Mouse (Mus musculus): ENCODE results near the gene Kalrn. TPM values are rescaled to one million over a fixed set of nuclear protein-coding genes. Genes with fewer than 3 reads are reported as not detected.

Kalrn gene
- polyA plus RNA-seq, 1 experiment, result 0.15 TPM

GRCm38 (mm10) chr16:34135074-34135473, 438.3 kb downstream of the Kalrn start:
- H3K4me1 ChIP-seq (ENCODE audit: control insufficient read depth), result no peaks in the 10 kb centered on the region
- H3K9me3 ChIP-seq (ENCODE audit: control insufficient read depth, low read length), result no peaks in the 10 kb centered on the region
- no peak for TF ChIP-seq GATA1 (IDR thresholded peaks at IDR 0.05; ENCODE audit: low read length)
- no peak for TF ChIP-seq TAL1 (IDR thresholded peaks at IDR 0.05; ENCODE audit: low read length)
- no peak overlapping the region for H3K4me3 ChIP-seq (replicated peaks)
- no peaks in the 10 kb centered on the region for H3K27me3 ChIP-seq (ENCODE audit: control insufficient read depth)
- H3K36me3 ChIP-seq (ENCODE audit: control insufficient read depth), result no peaks in the 10 kb centered on the region

- H3K36me3 ChIP-seq (ENCODE audit: control insufficient read depth), result no peaks in the 10 kb centered on the region
- TF ChIP-seq GATA1 (IDR thresholded peaks at IDR 0.05; ENCODE audit: low read length) (no peak), TAL1 (IDR thresholded peaks at IDR 0.05; ENCODE audit: low read length) (no peak)
- no peak overlapping the region for H3K4me3 ChIP-seq (replicated peaks)
- no peaks in the 10 kb centered on the region for H3K27me3 ChIP-seq (ENCODE audit: control insufficient read depth)
- H3K9me3 ChIP-seq (ENCODE audit: control insufficient read depth, low read length), result no peaks in the 10 kb centered on the region
- no peaks in the 10 kb centered on the region for H3K4me1 ChIP-seq (ENCODE audit: control insufficient read depth)
These were observed 438.7 kb downstream of the Kalrn start for GRCm38 (mm10) chr16:34134628-34135027.

- Histone ChIP-seq H3K36me3 (ENCODE audit: control insufficient read depth) (no peaks in the 10 kb centered on the region), H3K4me3 (replicated peaks) (no peak overlapping the region), H3K9me3 (ENCODE audit: control insufficient read depth, low read length) (no peaks in the 10 kb centered on the region), H3K27me3 (ENCODE audit: control insufficient read depth) (no peaks in the 10 kb centered on the region), H3K4me1 (ENCODE audit: control insufficient read depth) (no peaks in the 10 kb centered on the region)
- TF ChIP-seq TAL1 (IDR thresholded peaks at IDR 0.05; ENCODE audit: low read length) (no peak), GATA1 (IDR thresholded peaks at IDR 0.05; ENCODE audit: low read length) (no peak)
These were observed 447.7 kb downstream of the Kalrn start for GRCm38 (mm10) chr16:34125595-34125994.

- H3K4me1 ChIP-seq (ENCODE audit: control insufficient read depth), result no peaks in the 10 kb centered on the region
- TF ChIP-seq GATA1 (IDR thresholded peaks at IDR 0.05; ENCODE audit: low read length), result no peak
- no peak for TF ChIP-seq TAL1 (IDR thresholded peaks at IDR 0.05; ENCODE audit: low read length)
- no peaks in the 10 kb centered on the region for H3K9me3 ChIP-seq (ENCODE audit: control insufficient read depth, low read length)
- no peaks in the 10 kb centered on the region; the same call in 1 of the 2 replicates for H3K27me3 ChIP-seq (ENCODE audit: control insufficient read depth)
- H3K36me3 ChIP-seq (ENCODE audit: control insufficient read depth), result no peaks in the 10 kb centered on the region
- no peak overlapping the region for H3K4me3 ChIP-seq (replicated peaks)
These were observed 450.8 kb downstream of the Kalrn start for GRCm38 (mm10) chr16:34122486-34122885.

GRCm38 (mm10) chr16:34121288-34121687, 452.0 kb downstream of the Kalrn start:
- Histone ChIP-seq H3K4me3 (replicated peaks) (no peak overlapping the region), H3K27me3 (ENCODE audit: control insufficient read depth) (no peaks in the 10 kb centered on the region; the same call in 1 of the 2 replicates), H3K9me3 (ENCODE audit: control insufficient read depth, low read length) (no peaks in the 10 kb centered on the region), H3K4me1 (ENCODE audit: control insufficient read depth) (no peaks in the 10 kb centered on the region), H3K36me3 (ENCODE audit: control insufficient read depth) (no peaks in the 10 kb centered on the region)
- TF ChIP-seq GATA1 (IDR thresholded peaks at IDR 0.05; ENCODE audit: low read length), result no peak
- no peak for TF ChIP-seq TAL1 (IDR thresholded peaks at IDR 0.05; ENCODE audit: low read length)

DNA sequence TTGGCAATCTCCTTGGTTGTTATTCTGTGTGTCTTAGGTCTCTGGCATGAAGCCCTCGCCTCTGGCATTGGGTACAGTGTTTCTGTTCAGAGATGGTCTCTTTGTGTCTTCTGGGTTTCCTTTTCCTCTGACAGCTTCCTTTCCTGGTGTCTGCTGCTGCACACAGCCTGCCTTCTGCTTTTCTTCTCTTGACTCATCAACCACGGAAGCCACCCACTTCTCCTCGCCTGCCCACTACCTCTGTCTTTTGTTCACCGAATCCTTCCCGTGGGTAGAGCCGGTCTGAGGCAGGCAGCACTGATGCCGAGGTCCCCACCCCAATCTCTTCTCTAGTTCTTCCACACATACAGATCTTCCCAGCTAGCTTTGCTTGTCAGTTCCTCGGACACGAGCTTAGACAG, 452.5 kb downstream of the Kalrn start:
- no peak for TF ChIP-seq GATA1 (IDR thresholded peaks at IDR 0.05; ENCODE audit: low read length)
- TF ChIP-seq TAL1 (IDR thresholded peaks at IDR 0.05; ENCODE audit: low read length), result no peak
- Histone ChIP-seq H3K9me3 (ENCODE audit: control insufficient read depth, low read length) (no peaks in the 10 kb centered on the region), H3K4me3 (replicated peaks) (no peak overlapping the region), H3K27me3 (ENCODE audit: control insufficient read depth) (no peaks in the 10 kb centered on the region; the same call in 1 of the 2 replicates), H3K36me3 (ENCODE audit: control insufficient read depth) (no peaks in the 10 kb centered on the region), H3K4me1 (ENCODE audit: control insufficient read depth) (no peaks in the 10 kb centered on the region)

DNA sequence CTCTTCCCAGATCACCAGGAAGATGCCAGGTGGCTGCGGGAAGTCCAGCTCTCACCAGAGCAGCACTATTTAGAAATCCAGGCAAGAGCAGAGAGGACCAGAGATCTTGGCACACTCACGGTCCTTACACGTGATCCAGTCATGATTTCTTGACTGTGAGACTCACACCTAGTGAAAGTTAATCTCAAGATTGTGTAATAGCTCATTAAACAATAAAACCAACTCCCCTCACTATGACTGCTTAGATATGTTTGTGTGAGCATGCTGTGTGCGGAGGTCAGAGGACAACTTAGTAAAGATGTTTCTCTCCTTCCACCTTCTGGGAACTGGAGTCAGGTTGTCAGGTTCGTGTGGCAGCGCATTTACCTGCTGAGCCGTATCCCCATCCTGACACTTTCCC, 453.5 kb downstream of the Kalrn start:
- no peak for TF ChIP-seq GATA1 (IDR thresholded peaks at IDR 0.05; ENCODE audit: low read length)
- TF ChIP-seq TAL1 (IDR thresholded peaks at IDR 0.05; ENCODE audit: low read length), result no peak
- no peaks in the 10 kb centered on the region for H3K36me3 ChIP-seq (ENCODE audit: control insufficient read depth)
- H3K27me3 ChIP-seq (ENCODE audit: control insufficient read depth), result no peaks in the 10 kb centered on the region; the same call in 1 of the 2 replicates
- H3K4me3 ChIP-seq (replicated peaks), result no peak overlapping the region
- H3K9me3 ChIP-seq (ENCODE audit: control insufficient read depth, low read length), result no peaks in the 10 kb centered on the region
- H3K4me1 ChIP-seq (ENCODE audit: control insufficient read depth), result no peaks in the 10 kb centered on the region

DNA sequence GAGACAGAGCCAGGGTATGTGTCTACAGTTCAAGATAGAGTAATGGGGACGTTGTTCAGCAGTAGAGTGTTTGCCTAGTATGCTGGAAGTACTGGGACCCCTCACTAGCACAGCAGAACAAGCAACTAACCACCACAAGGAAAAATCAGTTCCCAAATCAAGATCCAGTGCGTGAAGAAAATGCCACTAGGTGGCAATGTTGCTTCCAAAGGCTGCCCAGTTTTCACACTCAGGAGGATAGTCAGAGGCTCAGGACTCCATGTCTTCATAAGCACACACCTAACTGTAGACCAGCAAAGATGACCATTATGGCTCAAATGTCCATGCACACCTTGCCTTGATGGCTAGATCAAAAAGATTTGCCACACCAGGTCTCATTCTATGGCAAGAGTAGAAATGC, 454.0 kb downstream of the Kalrn start:
- Histone ChIP-seq H3K4me3 (replicated peaks) (no peak overlapping the region), H3K9me3 (ENCODE audit: control insufficient read depth, low read length) (no peaks in the 10 kb centered on the region), H3K27me3 (ENCODE audit: control insufficient read depth) (no peaks in the 10 kb centered on the region; the same call in 1 of the 2 replicates), H3K36me3 (ENCODE audit: control insufficient read depth) (no peaks in the 10 kb centered on the region), H3K4me1 (ENCODE audit: control insufficient read depth) (no peaks in the 10 kb centered on the region)
- TF ChIP-seq TAL1 (IDR thresholded peaks at IDR 0.05; ENCODE audit: low read length), result no peak
- TF ChIP-seq GATA1 (IDR thresholded peaks at IDR 0.05; ENCODE audit: low read length), result no peak

GRCm38 (mm10) chr16:34114665-34115064, 458.7 kb downstream of the Kalrn start:
- Histone ChIP-seq H3K36me3 (ENCODE audit: control insufficient read depth) (no peaks in the 10 kb centered on the region), H3K9me3 (ENCODE audit: control insufficient read depth, low read length) (no peaks in the 10 kb centered on the region), H3K4me3 (replicated peaks) (no peak overlapping the region), H3K27me3 (ENCODE audit: control insufficient read depth) (no peaks in the 10 kb centered on the region), H3K4me1 (ENCODE audit: control insufficient read depth) (no peaks in the 10 kb centered on the region)
- TF ChIP-seq TAL1 (IDR thresholded peaks at IDR 0.05; ENCODE audit: low read length) (no peak), GATA1 (IDR thresholded peaks at IDR 0.05; ENCODE audit: low read length) (no peak)

- no peaks in the 10 kb centered on the region for H3K9me3 ChIP-seq (ENCODE audit: control insufficient read depth, low read length)
- no peak overlapping the region for H3K4me3 ChIP-seq (replicated peaks)
- TF ChIP-seq TAL1 (IDR thresholded peaks at IDR 0.05; ENCODE audit: low read length), result no peak
- no peak for TF ChIP-seq GATA1 (IDR thresholded peaks at IDR 0.05; ENCODE audit: low read length)
- no peaks in the 10 kb centered on the region for H3K36me3 ChIP-seq (ENCODE audit: control insufficient read depth)
- no peaks in the 10 kb centered on the region for H3K27me3 ChIP-seq (ENCODE audit: control insufficient read depth)
- no peaks in the 10 kb centered on the region for H3K4me1 ChIP-seq (ENCODE audit: control insufficient read depth)
These were observed 460.2 kb downstream of the Kalrn start for GRCm38 (mm10) chr16:34113150-34113549.
